Mouse (Mus musculus): Measurements from ENCODE around the gene Scand1. TPM values are rescaled to one million over a fixed set of nuclear protein-coding genes. Genes with fewer than 3 reads are reported as not detected.
A peak's percentile ranks its signal among the peaks of the same experiment; 100 is the strongest.

The Scand1 gene
- polyA plus RNA-seq, 1 experiment = 518 TPM

DNA sequence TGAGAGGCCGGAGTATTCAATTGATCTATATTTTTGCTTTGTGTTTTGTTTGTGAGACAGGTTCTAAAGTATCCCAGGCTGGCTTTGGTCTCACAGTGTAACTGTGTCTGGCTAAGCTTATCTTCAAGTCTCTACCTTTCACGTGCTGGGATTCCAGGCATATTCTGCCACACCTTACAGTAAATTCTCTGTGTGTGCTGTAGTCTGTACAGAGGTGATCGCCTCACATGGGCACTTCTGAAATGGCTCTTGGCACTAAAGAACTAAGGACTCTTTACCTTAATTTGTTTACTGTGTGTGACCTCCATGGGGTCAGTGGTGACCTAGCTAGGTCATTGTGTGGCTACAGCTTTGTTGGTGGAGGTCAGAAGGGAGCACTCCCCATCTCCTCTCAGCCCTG, 16.3 kb downstream of the Scand1 start:
- no peaks in the 10 kb centered on the region for H3K27me3 ChIP-seq (ENCODE audit: control insufficient read depth, insufficient read depth, low read length)
- peaks cover 3% of the 10 kb centered on the region for H3K36me3 ChIP-seq (ENCODE audit: control insufficient read depth, insufficient read depth, low read length)
- peaks cover 22% of the 10 kb centered on the region for H3K4me1 ChIP-seq (ENCODE audit: control insufficient read depth, insufficient read depth, insufficient read length, low read length)
- 32% methylated on average over 3 of the region's 3 CpGs for WGBS
- H3K27ac ChIP-seq (ENCODE audit: insufficient read depth, low read depth, low read length) = peak overlapping the region; percentile 80
- H3K4me3 ChIP-seq (ENCODE audit: low read depth, low read length) = no peak overlapping the region
- no peak for TF ChIP-seq POLR2A (IDR thresholded peaks at IDR 0.05; ENCODE audit: low read depth, low read length)
- TF ChIP-seq CTCF (IDR thresholded peaks at IDR 0.05; ENCODE audit: extremely low read depth, insufficient read length, insufficient replicate concordance, low read depth, low read length) = no peak

DNA sequence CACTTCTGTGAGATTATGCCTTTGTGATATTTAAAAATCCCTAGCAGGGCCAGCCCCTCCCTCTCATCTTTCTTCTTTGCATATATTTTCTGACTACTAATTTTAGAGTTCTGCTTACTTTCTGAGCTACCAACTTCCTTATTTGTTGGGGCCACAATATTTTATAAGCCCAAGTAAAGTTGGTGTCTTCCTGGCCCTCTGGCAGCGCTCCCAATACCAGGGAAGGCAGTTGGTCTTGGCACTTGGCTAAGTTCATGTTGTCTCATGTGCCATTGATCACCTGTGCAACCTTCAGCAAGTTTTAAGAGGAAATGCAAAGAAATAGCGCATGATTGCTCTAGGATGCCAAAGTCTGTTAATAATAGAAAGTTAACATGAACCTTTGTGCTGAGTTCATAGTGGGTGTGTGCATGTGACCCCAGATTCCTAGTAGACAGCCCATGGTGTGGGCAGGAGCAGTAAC, 16.9 kb downstream of the Scand1 start:
- 26% methylated on average over 2 of the region's 2 CpGs for WGBS
- Histone ChIP-seq H3K27ac (ENCODE audit: insufficient read depth, low read depth, low read length) (peak overlapping the region; percentile 80), H3K27me3 (ENCODE audit: control insufficient read depth, insufficient read depth, low read length) (no peaks in the 10 kb centered on the region), H3K36me3 (ENCODE audit: control insufficient read depth, insufficient read depth, low read length) (peaks cover 3% of the 10 kb centered on the region), H3K4me1 (ENCODE audit: control insufficient read depth, insufficient read depth, insufficient read length, low read length) (peaks cover 21% of the 10 kb centered on the region), H3K4me3 (ENCODE audit: low read depth, low read length) (no peak overlapping the region)
- TF ChIP-seq CTCF (IDR thresholded peaks at IDR 0.05; ENCODE audit: extremely low read depth, insufficient read length, insufficient replicate concordance, low read depth, low read length) = no peak
- no peak for TF ChIP-seq POLR2A (IDR thresholded peaks at IDR 0.05; ENCODE audit: low read depth, low read length)

DNA sequence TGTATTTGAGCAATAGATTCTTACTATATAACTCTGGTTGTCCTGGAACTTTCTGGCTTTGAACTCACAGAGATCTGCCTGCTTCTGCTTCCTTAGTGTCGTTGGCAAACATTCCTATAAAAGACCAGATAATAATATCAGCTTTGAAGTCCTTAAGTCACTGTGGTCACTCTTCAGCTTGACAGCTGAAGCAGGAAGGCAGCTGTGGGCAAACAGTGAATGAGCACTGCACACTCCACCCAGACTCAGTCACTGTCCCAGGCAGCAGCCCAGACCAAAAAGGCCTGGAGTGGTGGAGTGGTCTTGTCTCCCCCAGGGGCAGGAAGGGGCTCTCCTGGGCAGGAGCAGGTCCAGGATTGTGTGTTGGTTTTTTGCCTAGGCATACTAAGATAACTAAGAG, 20.5 kb downstream of the Scand1 start:
- Histone ChIP-seq H3K27me3 (ENCODE audit: control insufficient read depth, insufficient read depth, low read length) (no peaks in the 10 kb centered on the region), H3K27ac (ENCODE audit: insufficient read depth, low read depth, low read length) (no peak overlapping the region), H3K36me3 (ENCODE audit: control insufficient read depth, insufficient read depth, low read length) (peaks cover 7% of the 10 kb centered on the region; the same call in 1 of the 2 replicates), H3K4me1 (ENCODE audit: control insufficient read depth, insufficient read depth, insufficient read length, low read length) (peaks cover 17% of the 10 kb centered on the region), H3K4me3 (ENCODE audit: low read depth, low read length) (no peak overlapping the region)
- WGBS = 86% methylated on average over 1 of the region's 1 CpGs
- no peak for TF ChIP-seq POLR2A (IDR thresholded peaks at IDR 0.05; ENCODE audit: low read depth, low read length)
- TF ChIP-seq CTCF (IDR thresholded peaks at IDR 0.05; ENCODE audit: extremely low read depth, insufficient read length, insufficient replicate concordance, low read depth, low read length) = no peak

DNA sequence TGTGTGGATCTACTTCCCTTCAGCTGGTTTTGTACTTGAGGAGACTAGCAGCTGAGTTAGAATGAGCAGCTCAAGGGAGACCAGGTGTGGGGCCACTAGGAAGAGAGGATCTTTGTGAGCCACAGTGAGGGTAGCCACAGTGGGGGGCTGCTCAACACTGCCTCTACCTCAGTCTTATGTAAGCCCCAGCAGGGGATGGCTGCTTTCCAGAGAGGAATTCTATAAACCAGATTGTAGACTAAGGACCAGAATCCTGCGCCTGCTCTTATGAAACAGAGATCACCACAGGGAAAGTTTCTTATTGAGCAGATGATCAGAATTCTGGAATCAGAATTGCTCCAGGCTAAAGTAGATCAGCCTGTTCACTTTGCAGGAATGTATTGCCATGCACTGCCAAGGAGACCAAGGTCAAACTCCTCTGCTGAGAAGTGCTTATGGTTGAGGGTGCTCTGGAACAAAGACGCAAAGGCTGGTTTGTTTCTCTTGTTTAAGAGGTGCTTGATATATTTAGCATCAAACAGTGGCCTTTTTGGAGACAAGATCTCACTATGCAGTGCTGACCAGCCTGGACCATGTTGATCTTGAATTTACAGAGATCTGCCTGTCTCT, 22.8 kb downstream of the Scand1 start:
- TF ChIP-seq CTCF (IDR thresholded peaks at IDR 0.05; ENCODE audit: extremely low read depth, insufficient read length, insufficient replicate concordance, low read depth, low read length) (no peak), POLR2A (IDR thresholded peaks at IDR 0.05; ENCODE audit: low read depth, low read length) (no peak)
- WGBS = 82% methylated on average over 2 of the region's 2 CpGs
- H3K27me3 ChIP-seq (ENCODE audit: control insufficient read depth, insufficient read depth, low read length) = no peaks in the 10 kb centered on the region
- no peak overlapping the region for H3K27ac ChIP-seq (ENCODE audit: insufficient read depth, low read depth, low read length)
- H3K4me1 ChIP-seq (ENCODE audit: control insufficient read depth, insufficient read depth, insufficient read length, low read length) = no peaks in the 10 kb centered on the region
- peaks cover 14% of the 10 kb centered on the region; the same call in 1 of the 2 replicates for H3K36me3 ChIP-seq (ENCODE audit: control insufficient read depth, insufficient read depth, low read length)
- no peak overlapping the region for H3K4me3 ChIP-seq (ENCODE audit: low read depth, low read length)

DNA sequence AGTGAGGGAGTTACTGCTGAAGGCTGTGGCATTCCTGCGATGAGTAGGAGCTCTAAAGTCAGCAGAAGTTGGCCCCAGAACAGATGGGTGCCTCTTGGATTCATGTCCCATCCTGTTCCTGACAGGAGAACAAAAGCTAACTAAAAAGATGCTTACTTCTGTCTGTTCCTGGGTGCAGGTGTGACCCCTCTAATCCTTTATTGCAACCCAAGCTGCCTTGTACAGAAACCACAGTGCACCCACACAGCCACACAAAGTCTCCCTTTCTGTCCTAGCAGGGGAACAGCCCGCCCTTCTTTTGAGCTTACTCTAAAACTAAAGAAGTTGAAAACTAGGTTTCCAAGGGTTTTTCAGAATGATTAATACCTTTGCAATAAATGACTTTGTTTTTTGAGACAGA, 24.3 kb downstream of the Scand1 start:
- TF ChIP-seq POLR2A (IDR thresholded peaks at IDR 0.05; ENCODE audit: low read depth, low read length) (no peak), CTCF (IDR thresholded peaks at IDR 0.05; ENCODE audit: extremely low read depth, insufficient read length, insufficient replicate concordance, low read depth, low read length) (no peak)
- H3K27ac ChIP-seq (ENCODE audit: insufficient read depth, low read depth, low read length) = no peak overlapping the region
- 92% methylated on average over 2 of the region's 2 CpGs for WGBS
- peaks cover 14% of the 10 kb centered on the region; the same call in 1 of the 2 replicates for H3K36me3 ChIP-seq (ENCODE audit: control insufficient read depth, insufficient read depth, low read length)
- no peaks in the 10 kb centered on the region for H3K4me1 ChIP-seq (ENCODE audit: control insufficient read depth, insufficient read depth, insufficient read length, low read length)
- H3K27me3 ChIP-seq (ENCODE audit: control insufficient read depth, insufficient read depth, low read length) = no peaks in the 10 kb centered on the region
- H3K4me3 ChIP-seq (ENCODE audit: low read depth, low read length) = no peak overlapping the region

DNA sequence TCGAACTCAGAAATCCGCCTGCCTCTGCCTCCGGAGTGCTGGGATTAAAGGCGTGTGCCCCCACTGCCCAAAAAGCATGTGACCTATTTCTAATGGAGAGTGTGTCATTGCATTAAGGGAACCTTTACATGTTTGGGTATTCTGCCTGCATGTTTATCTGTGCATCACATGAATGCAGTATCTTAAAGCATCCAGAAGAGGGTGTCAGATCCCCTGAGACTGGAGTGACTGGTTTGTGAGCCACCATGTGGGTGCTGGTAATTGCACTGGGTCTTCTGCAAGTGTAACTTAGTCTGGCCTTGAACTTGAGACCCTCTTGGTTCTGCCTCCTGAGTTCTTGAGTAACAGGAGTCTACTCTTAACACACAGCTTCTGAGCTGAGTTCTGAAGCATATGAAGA, 25.8 kb downstream of the Scand1 start:
- no peak for TF ChIP-seq CTCF (IDR thresholded peaks at IDR 0.05; ENCODE audit: extremely low read depth, insufficient read length, insufficient replicate concordance, low read depth, low read length)
- no peak for TF ChIP-seq POLR2A (IDR thresholded peaks at IDR 0.05; ENCODE audit: low read depth, low read length)
- peaks cover 14% of the 10 kb centered on the region for H3K36me3 ChIP-seq (ENCODE audit: control insufficient read depth, insufficient read depth, low read length)
- no peak overlapping the region for H3K4me3 ChIP-seq (ENCODE audit: low read depth, low read length)
- H3K27ac ChIP-seq (ENCODE audit: insufficient read depth, low read depth, low read length) = no peak overlapping the region
- 95% methylated on average over 4 of the region's 4 CpGs for WGBS
- H3K27me3 ChIP-seq (ENCODE audit: control insufficient read depth, insufficient read depth, low read length) = no peaks in the 10 kb centered on the region
- H3K4me1 ChIP-seq (ENCODE audit: control insufficient read depth, insufficient read depth, insufficient read length, low read length) = no peaks in the 10 kb centered on the region

DNA sequence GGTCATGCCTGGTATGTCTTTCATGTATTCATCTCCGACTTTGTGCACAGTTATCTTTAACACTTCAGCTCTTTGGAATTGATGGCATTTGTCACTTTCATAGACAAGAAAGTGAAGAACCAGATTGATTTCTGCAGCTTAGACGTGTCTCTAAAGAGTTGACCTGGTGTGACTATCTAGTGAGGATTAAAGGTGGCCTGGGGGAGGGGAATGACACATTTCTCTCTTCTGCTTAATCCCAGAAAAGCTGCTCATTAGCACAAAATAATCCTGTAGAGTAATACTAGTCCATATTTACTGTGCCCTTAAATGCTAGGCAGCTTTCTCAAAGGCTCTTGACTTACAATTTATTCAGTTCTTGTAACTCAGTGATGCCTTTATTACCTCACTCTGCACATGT, 27.3 kb downstream of the Scand1 start:
- no peaks in the 10 kb centered on the region for H3K27me3 ChIP-seq (ENCODE audit: control insufficient read depth, insufficient read depth, low read length)
- no peak for TF ChIP-seq POLR2A (IDR thresholded peaks at IDR 0.05; ENCODE audit: low read depth, low read length)
- TF ChIP-seq CTCF (IDR thresholded peaks at IDR 0.05; ENCODE audit: extremely low read depth, insufficient read length, insufficient replicate concordance, low read depth, low read length) = no peak
- WGBS = 82% methylated on average over 2 of the region's 2 CpGs

More for the DNA sequence above, 27.3 kb downstream of the Scand1 start:
- H3K27ac ChIP-seq (ENCODE audit: insufficient read depth, low read depth, low read length) = no peak overlapping the region
- H3K36me3 ChIP-seq (ENCODE audit: control insufficient read depth, insufficient read depth, low read length) = peaks cover 14% of the 10 kb centered on the region
- no peak overlapping the region for H3K4me3 ChIP-seq (ENCODE audit: low read depth, low read length)
- no peaks in the 10 kb centered on the region for H3K4me1 ChIP-seq (ENCODE audit: control insufficient read depth, insufficient read depth, insufficient read length, low read length)

All from small intestine, adult 2 months (tissue).